Mouse (Mus musculus) embryo, embryonic 11.5 days (tissue): Measurements from ENCODE around the gene Serpinb9d.
"Not testable (repeated sequence)": the region's sequence is repeated elsewhere in the genome, so short reads cannot be mapped to it uniquely, and the experiment has no call there.

Experiments
- DNase-seq: peaks from one replicate; pipeline ENCODE4 v3.0.0-alpha.2; 2012; ENCODE audit warnings: low read depth, low spot score

Gene Serpinb9d

DNA sequence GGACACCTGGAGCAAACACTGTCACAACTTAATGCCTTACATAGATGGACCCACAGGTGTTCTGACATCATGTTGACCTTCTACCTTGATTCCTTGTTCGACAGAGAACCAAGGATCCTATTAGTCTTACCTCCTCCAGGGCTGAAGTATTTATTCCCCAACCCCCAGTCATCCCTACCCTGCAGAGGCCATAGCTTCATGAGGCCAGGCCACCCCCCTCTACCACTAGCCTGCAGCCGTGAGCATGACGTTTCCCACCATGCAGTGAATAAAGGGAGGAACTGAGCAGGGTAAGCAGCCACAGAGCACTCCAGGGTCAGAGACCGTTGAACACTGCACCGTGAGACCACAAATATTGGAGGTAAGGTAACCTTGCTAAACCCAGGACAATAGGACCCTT, at the start of gene Serpinb9d:
Gene Serpinb9d, plus strand, starts transcription at position 301 of the 400 bp plus-strand sequence.
- DNase-seq = no peak

DNA sequence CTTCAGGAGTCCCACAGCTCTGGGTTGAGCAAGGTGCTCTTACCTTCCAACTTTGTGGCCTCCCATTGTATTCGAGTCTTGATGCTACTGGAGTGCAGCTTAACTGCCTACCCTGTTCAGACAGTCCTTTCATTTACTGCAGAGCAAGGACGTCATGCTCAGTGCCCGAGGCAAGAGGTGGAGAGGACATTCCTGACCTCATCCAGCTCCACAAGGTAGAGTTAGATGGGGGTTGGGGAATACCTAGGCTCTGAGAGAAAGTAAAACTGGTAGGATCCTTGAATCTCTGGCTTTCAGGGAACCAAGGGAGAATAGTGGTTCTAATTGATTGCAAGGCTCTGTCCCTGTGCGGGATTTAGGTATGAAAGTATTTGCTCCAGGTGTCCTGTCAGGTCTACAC, 33.1 kb upstream of the Serpinb9d start, which contains the start of gene Serpinb9c:
Gene Serpinb9c, minus strand, starts transcription at position 101 of the 400 bp plus-strand sequence.
- DNase-seq = no peak

DNA sequence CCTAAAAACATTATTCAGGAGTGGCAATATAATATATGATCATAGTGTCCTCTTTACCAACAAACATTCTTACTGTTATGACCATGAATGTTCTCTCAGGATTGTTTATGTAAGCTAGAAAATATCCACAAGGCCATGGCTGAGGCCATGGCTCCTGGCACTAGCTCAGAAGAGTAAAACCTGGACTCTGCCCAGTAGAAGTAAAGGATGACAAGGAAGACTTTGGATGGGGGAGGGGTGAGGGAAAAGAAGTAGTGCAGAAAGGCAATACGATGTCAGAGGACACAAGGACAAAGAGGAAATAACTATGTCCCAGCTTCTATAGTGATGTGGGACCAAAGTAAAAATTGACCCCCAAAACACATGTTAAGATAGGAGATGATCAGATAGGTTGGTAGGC, 2.3 kb upstream of the Serpinb9d start:
- not testable (repeated sequence) for DNase-seq

GRCm38 (mm10) chr13:33199740-33200139, 7.0 kb downstream of the Serpinb9d start:
- DNase-seq = no peak

GRCm38 (mm10) chr13:33249312-33249711, 56.6 kb downstream of the Serpinb9d start, which contains the start of gene Serpinb9e:
Gene Serpinb9e, plus strand, starts transcription at chr13:33249612.
- DNase-seq = not testable (repeated sequence)
